Mouse (Mus musculus): ENCODE measurements around the gene Igfbp2. TPM values are rescaled to one million over a fixed set of nuclear protein-coding genes. Genes with fewer than 3 reads are reported as not detected.
A peak's percentile ranks its signal among the peaks of the same experiment; 100 is the strongest.

Igfbp2 gene
- total RNA-seq, 1 experiment from 2014 or later: 2.6 TPM

GRCm38 (mm10) chr1:72815184-72815583 lies 9.1 kb upstream of the Igfbp2 start:
- DNase-seq: no peak

GRCm38 (mm10) chr1:72815616-72816015 lies 8.7 kb upstream of the Igfbp2 start:
- DNase-seq: no peak

DNA sequence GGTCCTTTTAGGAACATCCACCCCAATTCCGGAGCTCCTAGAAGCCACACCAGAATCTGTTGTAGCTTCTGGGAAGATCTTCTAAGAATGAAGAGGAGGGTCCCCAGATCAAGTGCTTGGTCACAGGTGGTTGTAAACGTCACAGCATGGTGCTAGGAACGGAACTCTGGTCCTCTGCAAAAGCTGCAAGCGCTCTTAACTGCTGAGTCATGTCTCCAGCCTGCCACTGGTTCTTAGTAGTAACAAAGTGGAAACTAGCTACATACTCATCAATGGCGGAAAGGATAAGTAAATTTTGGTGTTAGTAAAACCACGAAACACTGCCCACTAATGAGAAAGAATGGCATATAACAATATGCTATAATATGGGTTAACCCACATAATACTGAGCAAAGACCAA lies 4.3 kb upstream of the Igfbp2 start:
- no peak for DNase-seq

DNA sequence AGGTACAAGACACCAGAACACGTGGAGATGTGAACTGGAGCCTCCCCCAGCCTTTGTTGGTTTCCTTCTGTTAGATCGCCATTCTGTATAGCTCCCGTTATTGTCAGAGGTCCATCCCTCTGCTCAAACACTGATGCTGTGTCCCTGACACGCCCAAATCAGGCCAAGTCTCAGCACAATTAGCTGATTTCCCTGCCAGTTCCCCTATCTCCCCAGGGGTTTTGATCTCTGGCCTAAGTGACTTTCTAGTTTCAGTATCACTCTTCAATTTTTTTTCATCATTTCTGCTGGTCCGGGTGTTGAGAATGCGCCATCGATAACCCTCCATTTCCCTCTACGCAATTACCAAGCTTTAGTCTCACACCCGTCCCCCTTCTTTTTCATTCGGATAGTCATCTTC lies 1.4 kb upstream of the Igfbp2 start:
- DNase-seq: no peak

- no peak for DNase-seq
Measured at GRCm38 (mm10) chr1:72824707-72825101, 401 bp downstream of the Igfbp2 start.

GRCm38 (mm10) chr1:72825286-72825685 lies 983 bp downstream of the Igfbp2 start:
- no peak for DNase-seq

DNA sequence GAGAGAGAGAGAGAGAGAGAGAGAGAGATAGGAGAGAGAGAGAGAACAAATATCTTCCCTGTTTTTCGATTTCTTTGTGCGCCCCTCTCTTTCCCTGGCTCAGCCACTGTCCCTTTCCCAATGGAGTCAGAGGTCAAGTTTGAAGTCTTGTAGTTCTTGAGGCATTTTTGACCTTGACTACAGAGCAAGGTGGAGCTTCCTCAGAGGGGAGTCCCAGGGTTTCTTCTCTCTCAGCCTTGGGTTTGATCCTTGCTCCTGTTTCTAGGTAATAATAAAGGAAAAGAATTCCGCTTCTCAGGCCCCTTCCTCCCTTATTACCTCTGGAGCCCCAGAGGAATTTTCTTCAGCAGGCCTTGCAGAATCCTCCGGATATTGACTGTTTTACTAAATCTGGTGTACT lies 1.6 kb downstream of the Igfbp2 start:
- no peak for DNase-seq

DNA sequence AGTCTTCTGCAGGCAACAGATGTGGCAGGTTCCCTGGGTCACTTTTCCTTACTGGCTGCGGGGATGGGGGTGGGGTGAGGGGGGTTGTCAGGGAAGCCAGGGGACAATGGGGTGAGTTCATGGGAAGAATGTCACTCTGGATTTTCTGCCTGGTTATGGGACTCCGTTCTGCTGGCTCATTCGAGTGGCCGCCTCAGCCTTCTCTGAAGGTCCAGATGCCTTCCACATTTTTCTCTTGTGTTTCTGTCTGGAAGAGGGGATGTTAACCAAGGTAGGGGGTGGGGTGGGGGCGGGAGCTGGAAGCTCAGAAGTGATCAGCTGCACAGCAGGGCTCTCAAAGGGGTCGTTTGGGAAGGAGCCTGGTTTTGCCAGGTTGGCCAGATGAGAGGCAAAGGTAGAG lies 2.1 kb downstream of the Igfbp2 start:
- DNase-seq: no peak

DNA sequence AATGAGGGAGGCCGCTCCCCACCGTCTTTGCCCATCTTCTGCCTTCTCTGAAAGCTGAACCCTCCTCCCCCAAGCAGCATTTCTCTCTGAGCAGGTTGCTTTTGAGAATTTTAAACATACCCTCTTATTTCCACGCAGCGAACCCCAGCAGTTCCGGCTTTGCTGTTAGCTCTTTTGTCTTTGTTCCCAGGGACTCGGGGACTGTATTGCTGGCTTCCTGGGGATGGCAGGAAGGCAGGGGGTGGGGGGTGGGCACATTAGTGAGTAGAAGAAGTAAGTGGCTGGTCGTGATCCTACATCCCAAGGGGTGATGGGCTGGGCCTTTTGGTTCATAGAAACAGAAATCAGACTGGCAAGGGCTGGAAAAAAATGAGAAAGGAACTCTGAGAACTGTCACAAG lies 2.6 kb downstream of the Igfbp2 start:
- DNase-seq: no peak

- no peak for DNase-seq
Measured at GRCm38 (mm10) chr1:72827411-72828315, 3.4 kb downstream of the Igfbp2 start.

- DNase-seq: no peak
Measured at GRCm38 (mm10) chr1:72828843-72829242, 4.5 kb downstream of the Igfbp2 start.

DNA sequence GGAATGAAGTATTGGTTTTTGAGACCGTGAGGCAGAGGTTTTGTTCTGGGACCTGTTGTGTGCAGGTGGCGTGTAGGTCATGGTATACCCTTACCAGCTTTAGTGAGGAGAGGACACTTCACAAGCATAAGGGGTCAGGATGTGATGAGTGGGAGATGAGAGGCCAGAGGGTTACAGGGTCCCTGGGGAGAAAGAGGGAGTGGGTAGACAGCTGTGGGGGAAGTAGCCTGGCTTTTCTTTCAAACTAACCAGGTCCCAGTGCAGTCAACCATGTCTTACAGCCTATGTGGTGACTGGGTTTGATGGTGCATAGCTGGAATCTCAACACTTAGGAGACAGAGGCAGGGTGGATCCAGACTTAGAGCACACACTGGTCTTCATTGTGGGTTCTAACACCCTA lies 6.2 kb downstream of the Igfbp2 start:
- DNase-seq: no peak

- peak; percentile 20 for DNase-seq
Measured at GRCm38 (mm10) chr1:72832715-72833153, 8.4 kb downstream of the Igfbp2 start.

DNA sequence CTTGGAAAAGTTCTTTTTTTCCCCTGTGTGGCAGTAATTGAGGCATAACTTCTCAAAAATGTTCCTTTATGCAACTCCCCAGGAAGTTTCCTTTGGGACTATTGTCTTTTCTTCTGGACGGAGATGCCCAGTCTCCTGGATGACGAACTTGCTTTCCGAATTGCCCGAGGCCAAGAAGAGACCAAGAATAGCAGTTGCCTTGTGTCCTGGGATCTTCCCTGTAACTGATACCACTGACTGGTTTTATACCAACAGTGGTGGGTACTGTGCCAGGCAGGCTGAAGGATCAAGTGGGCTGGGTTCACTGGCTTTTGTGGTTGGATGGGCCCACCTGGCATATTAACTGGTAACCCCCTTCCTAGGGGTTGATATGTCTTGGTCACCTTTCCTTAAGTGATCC lies 9.3 kb downstream of the Igfbp2 start:
- no peak for DNase-seq

GRCm38 (mm10) chr1:72839356-72839755 lies 15.1 kb downstream of the Igfbp2 start:
- DNase-seq: peak; percentile 54

GRCm38 (mm10) chr1:72839791-72840190 lies 15.5 kb downstream of the Igfbp2 start:
- DNase-seq: peak; percentile 26

GRCm38 (mm10) chr1:72842666-72843459 lies 18.6 kb downstream of the Igfbp2 start:
- DNase-seq: no peak

- no peak for DNase-seq
Measured at GRCm38 (mm10) chr1:72844675-72845074, 20.4 kb downstream of the Igfbp2 start.

DNA sequence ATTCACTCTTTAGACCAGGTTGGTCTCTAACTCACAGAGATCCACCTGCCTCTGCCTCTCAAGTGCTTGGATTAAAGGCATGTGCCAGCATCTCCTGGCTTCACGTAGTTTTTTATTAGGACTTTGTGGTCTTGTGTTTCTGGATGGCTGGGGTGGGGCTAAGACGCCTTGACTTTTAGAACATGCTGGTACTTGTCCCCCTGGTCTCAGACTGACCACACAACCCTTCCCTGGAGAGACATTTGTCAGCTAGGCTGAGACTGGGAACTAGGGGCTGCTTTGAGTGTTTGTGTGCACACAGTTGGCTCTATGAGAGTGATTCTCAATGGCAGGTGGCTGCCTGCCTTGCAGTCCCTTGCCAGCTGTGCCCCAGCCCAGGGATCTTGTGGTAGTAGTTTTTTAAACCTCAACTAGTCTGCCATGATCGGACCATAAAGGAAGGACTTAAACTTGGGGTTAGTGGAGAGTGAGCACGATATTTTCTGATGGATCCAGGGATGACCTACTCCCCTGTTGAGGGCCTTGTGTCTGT lies 23.6 kb downstream of the Igfbp2 start:
- no peak for DNase-seq

GRCm38 (mm10) chr1:72849037-72849436 lies 24.7 kb downstream of the Igfbp2 start:
- DNase-seq: no peak

DNA sequence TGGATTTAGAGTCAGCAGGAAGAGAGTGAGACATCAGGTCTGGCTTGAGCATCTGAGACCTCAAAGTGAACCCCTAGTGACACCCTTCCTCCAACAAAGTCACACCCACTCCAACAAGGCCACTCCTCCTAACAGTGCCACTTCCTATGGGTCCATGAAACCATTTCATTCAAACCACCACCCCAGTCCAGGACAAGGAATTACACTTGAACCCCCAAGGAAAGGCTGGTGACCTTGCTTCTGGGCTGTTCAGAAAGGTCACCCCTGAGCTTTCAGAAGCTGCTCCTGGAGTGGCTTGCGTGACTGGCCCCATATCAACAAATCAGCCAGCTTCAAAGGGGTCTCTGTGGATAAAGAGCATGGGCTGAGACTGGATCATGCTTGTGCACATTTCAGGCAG lies 29.5 kb downstream of the Igfbp2 start:
- no peak for DNase-seq

GRCm38 (mm10) chr1:72854337-72855237 lies 30.3 kb downstream of the Igfbp2 start:
- peak; percentile 41 for DNase-seq

Measured in adrenal gland, postnatal 25 days (tissue).